In the genomic region with DNA sequence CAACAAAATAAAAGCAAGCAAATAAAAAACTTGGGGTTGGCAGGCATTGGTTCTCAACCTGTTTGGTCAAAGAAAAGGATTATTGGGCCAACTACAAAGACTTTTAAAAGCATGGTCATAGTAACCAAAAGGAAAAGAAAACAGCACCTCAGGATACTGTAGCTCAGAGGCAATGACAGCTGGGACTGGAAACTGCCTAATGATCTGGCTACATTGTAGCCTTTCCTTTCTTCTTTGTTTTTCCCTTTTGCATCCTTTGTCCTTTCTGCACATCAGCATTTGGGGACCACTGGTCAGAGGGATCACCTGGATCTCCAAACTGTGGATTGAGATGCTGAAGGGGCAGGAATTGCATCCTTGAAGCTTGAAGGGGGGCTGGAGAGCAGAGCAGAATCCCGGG, we compare ENCODE assay signal across 19 mouse cellular contexts. TPM values are rescaled to one million over a fixed set of nuclear protein-coding genes. Genes with fewer than 3 reads are reported as not detected.
DNase-seq lines count a peak whose midpoint lies in the region; ATAC-seq lines count a peak whose summit lies in the region.
"Had no signal": no experiment of that assay in that cellular context is flagged by ENCODE, and none has a peak within 500 bp of the region (broad histone marks: within the 10 kb centered on the region; RNA-seq: fewer than 3 reads in every experiment).

No protein-coding gene starts in this region.

- WGBS in kidney, embryonic 14.5 days = 4% methylated on average over 1 of the region's 1 CpGs
- 0% methylated on average over 1 of the region's 1 CpGs for WGBS in forebrain, embryonic 13.5 days
- 0% methylated on average over 1 of the region's 1 CpGs for WGBS in hindbrain, embryonic 14.5 days
- WGBS in midbrain, embryonic 16.5 days = 0% methylated on average over 1 of the region's 1 CpGs

- H3K4me1 ChIP-seq in kidney, embryonic 14.5 days (ENCODE audit: control insufficient read depth, insufficient read depth, low read length) = peaks cover 21% of the 10 kb centered on the region
- H3K4me1 ChIP-seq in forebrain, embryonic 13.5 days = peaks cover 71% of the 10 kb centered on the region
- H3K4me1 ChIP-seq in hindbrain, embryonic 14.5 days (replicated peaks; ENCODE audit: control insufficient read depth, insufficient read depth, low read length) = peaks cover 75% of the 10 kb centered on the region
- H3K4me1 ChIP-seq in midbrain, embryonic 16.5 days (ENCODE audit: control insufficient read depth, insufficient read depth, low read length) = peaks cover 67% of the 10 kb centered on the region
- H3K4me1 ChIP-seq: heart, embryonic 15.5 days; megakaryocyte, embryonic 14.5 days; stomach, embryonic 15.5 days had no signal

- no peak overlapping the region for H3K27ac ChIP-seq in kidney, embryonic 14.5 days (ENCODE audit: low read depth, low read length)
- peak overlapping the region; percentile 87 for H3K27ac ChIP-seq in forebrain, embryonic 13.5 days
- peak overlapping the region; percentile 85 for H3K27ac ChIP-seq in hindbrain, embryonic 14.5 days
- peak overlapping the region; percentile 74 for H3K27ac ChIP-seq in midbrain, embryonic 16.5 days (ENCODE audit: low read length)
- H3K27ac ChIP-seq: heart, embryonic 15.5 days; left cerebral cortex, adult 2 months; limb, embryonic 15.5 days; stomach, embryonic 15.5 days had no signal

- H3K4me2 ChIP-seq in kidney, embryonic 14.5 days (replicated peaks; ENCODE audit: low read depth, low read length) = 0 out of 2 replicates have a peak overlapping the region, but pooled peaks have one; percentile 3
- H3K4me2 ChIP-seq in forebrain, embryonic 13.5 days = peak overlapping the region; percentile 47
- H3K4me2 ChIP-seq in hindbrain, embryonic 14.5 days (replicated peaks) = peak overlapping the region; percentile 43
- peak overlapping the region; percentile 35 for H3K4me2 ChIP-seq in midbrain, embryonic 16.5 days (ENCODE audit: low read length)
- H3K4me2 ChIP-seq: heart, embryonic 15.5 days; limb, embryonic 15.5 days; stomach, embryonic 15.5 days had no signal

- no peaks in the 10 kb centered on the region for H3K27me3 ChIP-seq in kidney, embryonic 14.5 days (ENCODE audit: control insufficient read depth, insufficient read depth, low read length)
- no peaks in the 10 kb centered on the region for H3K27me3 ChIP-seq in forebrain, embryonic 13.5 days
- no peaks in the 10 kb centered on the region for H3K27me3 ChIP-seq in hindbrain, embryonic 14.5 days (ENCODE audit: control insufficient read depth, insufficient read depth, low read length)
- H3K27me3 ChIP-seq in midbrain, embryonic 16.5 days (ENCODE audit: control insufficient read depth, insufficient read depth, low read depth, low read length) = no peaks in the 10 kb centered on the region
- H3K27me3 ChIP-seq: stomach, embryonic 15.5 days had no signal

- no peak overlapping the region for H3K4me3 ChIP-seq in kidney, embryonic 14.5 days (ENCODE audit: low read length)
- no peak overlapping the region; the same call in 1 of the 2 replicates for H3K4me3 ChIP-seq in forebrain, embryonic 13.5 days
- H3K4me3 ChIP-seq in hindbrain, embryonic 14.5 days (replicated peaks; ENCODE audit: low read length) = 0 out of 2 replicates have a peak overlapping the region, but pooled peaks have one; percentile 5
- no peak overlapping the region for H3K4me3 ChIP-seq in midbrain, embryonic 16.5 days (ENCODE audit: low read depth, low read length)
- H3K4me3 ChIP-seq: heart, embryonic 15.5 days; left cerebral cortex, adult 2 months; limb, embryonic 15.5 days; megakaryocyte, embryonic 14.5 days; stomach, embryonic 15.5 days had no signal

- H3K36me3 ChIP-seq in kidney, embryonic 14.5 days (ENCODE audit: control insufficient read depth, insufficient read depth, low read length) = peaks cover 3% of the 10 kb centered on the region; the same call in 1 of the 2 replicates
- peaks cover 18% of the 10 kb centered on the region for H3K36me3 ChIP-seq in forebrain, embryonic 13.5 days (ENCODE audit: poor library complexity, severe bottlenecking)
- H3K36me3 ChIP-seq in hindbrain, embryonic 14.5 days (replicated peaks; ENCODE audit: control insufficient read depth, insufficient read depth) = no peaks in the 10 kb centered on the region
- H3K36me3 ChIP-seq in midbrain, embryonic 16.5 days (ENCODE audit: control insufficient read depth, insufficient read depth, low read length) = no peaks in the 10 kb centered on the region
- H3K36me3 ChIP-seq: heart, embryonic 15.5 days; limb, embryonic 15.5 days; stomach, embryonic 15.5 days had no signal

- no peak for ATAC-seq in kidney, embryonic 14.5 days (ENCODE audit: low FRiP score, low TSS enrichment)
- ATAC-seq in forebrain, embryonic 13.5 days = no peak
- no peak for ATAC-seq in hindbrain, embryonic 14.5 days (ENCODE audit: low FRiP score)
- ATAC-seq in midbrain, embryonic 16.5 days = no peak

- no peak for DNase-seq in kidney, adult 8-10 months
- no peak for DNase-seq in hindbrain, embryonic 14.5 days (ENCODE audit: low spot score)
- DNase-seq in liver = no peak
- no peak for DNase-seq in cerebellum, postnatal 14 days
- DNase-seq in lung, postnatal 14 days = no peak
- DNase-seq: adrenal gland, adult 8-10 months; cerebellum, adult 8-10 months; kidney, adult 9 months; lung, adult 18-20 months; spleen, adult 18-20 months; thymus, postnatal 36 days had no signal

- no peaks in the 10 kb centered on the region for H3K9me3 ChIP-seq in kidney, embryonic 14.5 days (ENCODE audit: control insufficient read depth, low read length)
- no peaks in the 10 kb centered on the region for H3K9me3 ChIP-seq in forebrain, embryonic 13.5 days (replicated peaks)
- no peaks in the 10 kb centered on the region for H3K9me3 ChIP-seq in hindbrain, embryonic 14.5 days (ENCODE audit: control insufficient read depth, low read length)
- H3K9me3 ChIP-seq in midbrain, embryonic 16.5 days (replicated peaks; ENCODE audit: control insufficient read depth, low read length, poor library complexity, severe bottlenecking) = no peaks in the 10 kb centered on the region
- H3K9me3 ChIP-seq: heart, embryonic 15.5 days; limb, embryonic 15.5 days; megakaryocyte, embryonic 14.5 days; stomach, embryonic 15.5 days had no signal

- no peak overlapping the region for H3K9ac ChIP-seq in kidney, embryonic 14.5 days (ENCODE audit: low read depth, low read length)
- H3K9ac ChIP-seq in forebrain, embryonic 13.5 days = peak overlapping the region; percentile 56
- peak overlapping the region; percentile 58 for H3K9ac ChIP-seq in hindbrain, embryonic 14.5 days
- peak overlapping the region; percentile 45; the same call in 1 of the 2 replicates for H3K9ac ChIP-seq in midbrain, embryonic 16.5 days (ENCODE audit: low read depth, low read length)
- H3K9ac ChIP-seq: heart, embryonic 15.5 days; limb, embryonic 15.5 days; stomach, embryonic 15.5 days had no signal

RNA-seq across cellular contexts. Expression of a gene that starts 7.1 kb away (rescaled TPM):
- polyA plus RNA-seq in kidney, embryonic 14.5 days (2014; fragmentation: Nextera tagmentation; extraction: Ambion mirVana) = 12.6 and 18.7 TPM in 2 replicates
- 53.2 and 58.8 TPM in 2 replicates for polyA plus RNA-seq in forebrain, embryonic 13.5 days (2015; fragmentation: Nextera tagmentation; extraction: Ambion mirVana)
- 104 and 111 TPM in 2 replicates for polyA plus RNA-seq in hindbrain, embryonic 14.5 days (2014; fragmentation: Nextera tagmentation; extraction: Ambion mirVana)
- 117 and 125 TPM in 2 replicates for polyA plus RNA-seq in midbrain, embryonic 16.5 days (2015; fragmentation: Nextera tagmentation; extraction: Ambion mirVana)
